Mouse (Mus musculus) granulocyte monocyte progenitor cell, adult 5-6 weeks (primary cell): ENCODE measurements around the gene Urgcp. TPM values are rescaled to one million over a fixed set of nuclear protein-coding genes. Genes with fewer than 3 reads are reported as not detected.

Experiments used
- ATAC-seq: replicated peaks from 2 replicates; pipeline ENCODE4 v1.8.0; 2016; ENCODE audit warnings: mild to moderate bottlenecking, moderate TSS enrichment, inconsistent platforms; ENCODE audit not compliant: poor library complexity, severe bottlenecking
- total RNA-seq, 2 experiments: library from RNA; stranded (forward) in 1 of 2; stranded (reverse) in 1 of 2; fragments of 200-712, 200-1000 nt in 1 of 2; fragments of >200 nt in 1 of 2; fragmentation: Nextera tagmentation in 1 of 2; gene quantifications; 2 replicates each; pipeline ENCODE4 v1.2.3; 2014 to 2017

Urgcp gene
- total RNA-seq, 2 experiments from 2014 or later, result 6.4 to 6.5 TPM

DNA sequence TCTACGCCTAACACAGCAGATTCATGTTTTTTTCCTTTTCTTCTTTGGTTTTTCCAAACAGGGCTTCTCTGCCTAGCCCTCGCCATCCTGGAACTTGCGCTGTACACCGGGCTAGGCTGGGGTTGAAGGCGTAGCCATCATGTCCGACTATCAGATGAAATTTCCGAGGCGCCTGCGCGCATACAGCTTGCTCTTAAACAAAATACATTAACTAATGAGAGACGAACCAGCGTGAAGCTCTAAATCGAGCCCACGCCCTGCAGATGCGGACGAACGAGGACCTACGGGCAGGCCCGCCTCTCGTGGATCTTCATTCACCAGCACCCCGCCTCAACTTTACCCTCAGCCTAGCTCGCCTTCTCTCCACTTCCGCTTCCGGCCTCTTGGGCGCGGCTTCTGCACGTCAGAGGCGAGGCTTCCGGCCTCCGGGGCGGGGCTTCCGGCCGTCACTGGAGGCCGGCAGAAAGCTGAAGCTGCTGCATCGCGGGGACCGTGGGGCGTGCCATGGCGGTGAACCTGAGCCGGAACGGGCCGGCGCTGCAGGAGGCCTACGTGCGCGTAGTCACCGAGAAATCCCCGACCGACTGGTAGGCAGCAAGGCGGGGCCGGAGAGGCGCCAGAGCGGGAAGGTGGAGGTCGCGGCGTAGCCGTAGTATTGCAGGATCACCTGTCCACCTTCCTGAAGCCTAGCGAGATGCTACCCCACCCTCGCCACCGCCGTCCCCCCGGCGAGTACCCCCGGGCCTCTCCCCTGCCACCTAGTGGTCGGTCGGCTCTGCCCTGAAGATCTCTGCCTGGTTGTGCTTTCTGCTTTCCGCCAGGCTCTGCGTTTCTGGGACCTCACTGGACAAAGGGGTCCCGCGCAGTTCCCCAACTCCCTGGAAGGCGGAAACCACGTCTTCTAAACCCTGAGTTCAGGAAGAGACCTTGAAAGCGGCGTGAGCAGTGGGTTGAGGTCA, 26.2 kb upstream of the Urgcp start, which contains the start of gene Dbnl:
Dbnl (plus strand) TSS at position 433 of the 959 bp plus-strand sequence.
- ATAC-seq, result peak; percentile 68

DNA sequence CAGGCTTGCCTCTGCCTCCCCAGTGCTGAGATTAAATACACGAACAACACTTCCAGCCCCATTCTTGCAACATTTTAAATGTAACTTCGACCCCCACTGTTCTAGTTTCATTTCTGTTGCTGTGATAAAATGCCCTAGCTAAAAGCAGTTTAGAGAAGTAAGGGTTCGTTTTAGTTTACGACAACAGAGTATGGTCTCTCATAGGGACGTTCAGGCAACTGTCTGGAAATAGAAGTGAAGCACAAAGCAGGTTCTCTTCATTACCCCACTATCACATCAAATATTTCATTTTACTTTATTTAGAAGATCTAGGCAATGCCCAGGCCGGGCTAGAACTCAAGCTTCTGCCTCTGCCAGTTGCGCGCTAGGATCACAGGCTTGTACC, 25.5 kb upstream of the Urgcp start:
- no peak for ATAC-seq

DNA sequence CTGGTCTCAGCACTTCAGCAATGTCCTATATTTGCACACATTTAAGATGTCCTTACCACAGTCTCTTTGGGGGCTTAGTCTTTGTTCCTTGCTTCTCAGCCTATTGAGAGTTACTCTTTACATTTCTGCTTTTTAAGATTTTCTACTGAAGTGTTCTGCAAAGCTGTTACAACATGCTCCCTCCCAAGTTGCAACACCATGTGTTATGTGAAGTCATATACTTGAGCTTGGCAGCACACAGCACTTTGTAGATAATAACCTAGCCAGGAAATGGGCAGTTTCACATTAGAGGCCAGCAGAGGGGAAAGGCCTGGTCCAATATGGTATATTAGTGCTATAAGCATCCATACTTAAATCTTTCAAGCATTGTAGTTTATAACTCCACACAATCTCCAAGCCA, 23.6 kb upstream of the Urgcp start:
- peak; percentile 28 for ATAC-seq

DNA sequence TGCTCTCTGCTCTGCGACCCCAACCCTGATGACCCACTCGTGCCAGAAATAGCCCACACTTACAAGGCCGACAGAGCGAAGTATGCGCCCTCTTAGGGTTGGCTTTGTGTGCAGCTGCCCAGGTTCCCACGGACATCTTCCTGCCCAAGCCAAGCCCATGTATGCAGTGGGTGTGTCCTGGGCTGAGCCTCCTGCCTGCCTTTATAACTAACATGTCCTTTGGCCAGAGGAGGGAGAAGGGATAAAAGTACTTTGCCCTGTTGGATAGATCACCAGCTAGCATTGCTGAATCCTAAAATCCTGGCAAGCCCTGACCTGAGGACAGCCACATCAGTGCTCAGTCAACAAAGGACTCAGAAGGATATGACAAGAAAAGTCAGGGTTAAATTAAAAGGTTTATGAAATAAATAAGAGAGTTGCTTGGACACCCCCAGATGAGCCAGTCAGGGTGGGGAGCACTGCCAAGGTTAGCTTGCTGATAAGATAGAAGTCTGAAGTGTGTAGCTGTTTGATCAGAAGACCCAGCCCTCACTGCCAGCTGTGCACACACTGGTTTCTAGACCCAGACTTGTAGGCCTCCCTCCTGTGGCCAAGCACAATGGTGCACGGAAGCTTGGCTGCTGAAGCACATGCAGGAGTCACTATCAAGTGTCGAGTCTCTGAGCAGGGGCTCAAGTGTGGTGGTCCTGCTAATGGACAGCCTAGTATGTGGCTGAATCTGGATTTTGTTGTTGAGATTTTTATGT, 20.2 kb upstream of the Urgcp start:
- ATAC-seq, result no peak

DNA sequence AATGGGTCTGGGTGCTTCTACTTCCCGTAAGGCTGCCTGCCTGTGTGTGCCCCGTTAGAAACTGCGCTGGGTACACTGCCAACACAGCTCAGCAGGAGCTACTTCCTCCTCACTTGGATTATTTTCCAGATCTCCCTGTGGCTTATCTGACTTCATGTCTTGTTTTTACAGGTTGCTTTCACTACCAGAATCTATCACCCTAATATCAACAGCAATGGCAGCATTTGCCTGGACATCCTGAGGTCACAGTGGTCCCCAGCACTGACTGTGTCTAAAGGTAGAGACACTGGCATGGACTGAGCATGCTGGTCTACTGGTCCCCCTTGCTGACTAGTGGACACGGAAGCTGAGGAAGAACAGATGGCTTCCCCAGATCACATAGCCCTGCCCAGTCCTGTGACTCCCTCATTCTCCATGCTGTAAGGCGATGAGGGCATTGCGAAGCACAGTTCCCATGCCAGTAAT, 17.9 kb upstream of the Urgcp start:
- ATAC-seq, result no peak

DNA sequence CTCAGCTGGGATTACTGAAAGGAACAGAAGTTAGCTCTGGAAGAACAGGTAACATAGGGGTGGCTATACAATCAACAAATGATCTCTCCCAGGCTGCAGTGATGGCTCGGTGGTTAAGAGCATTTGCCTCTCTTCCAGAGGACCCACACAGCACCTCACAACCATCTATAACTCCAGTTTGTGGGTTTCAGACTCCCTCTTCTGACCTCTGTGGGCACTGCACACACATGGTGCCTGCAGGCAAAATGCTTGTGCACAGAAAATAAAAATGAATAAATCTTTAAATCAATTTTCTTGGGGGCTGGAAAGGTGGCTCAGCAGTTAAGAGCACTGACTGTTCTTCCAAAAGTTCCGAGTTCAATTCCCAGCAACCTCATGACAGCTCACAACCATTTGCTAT, 16.3 kb upstream of the Urgcp start:
- peak; percentile 56; the same call in 1 of the 2 replicates for ATAC-seq

DNA sequence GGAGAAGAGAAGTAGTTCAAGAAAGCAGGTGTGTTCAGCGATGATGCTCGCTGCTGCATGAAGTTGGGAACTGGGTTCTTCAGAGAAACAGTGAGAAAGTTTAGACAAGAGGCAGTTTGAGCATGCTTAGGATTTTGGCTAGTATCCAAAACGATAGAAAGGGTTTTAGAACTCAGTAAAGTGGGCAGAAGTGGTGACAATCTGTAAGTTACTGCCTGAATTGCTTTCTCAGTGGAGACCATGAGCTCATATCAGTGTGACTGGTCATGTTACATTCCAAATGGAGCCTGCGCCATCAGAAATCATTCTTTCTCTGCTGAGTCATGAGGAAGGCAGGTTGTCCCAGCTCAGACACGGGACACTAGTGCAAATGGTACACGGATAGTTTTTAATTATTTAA, 3.8 kb upstream of the Urgcp start:
- ATAC-seq, result no peak

DNA sequence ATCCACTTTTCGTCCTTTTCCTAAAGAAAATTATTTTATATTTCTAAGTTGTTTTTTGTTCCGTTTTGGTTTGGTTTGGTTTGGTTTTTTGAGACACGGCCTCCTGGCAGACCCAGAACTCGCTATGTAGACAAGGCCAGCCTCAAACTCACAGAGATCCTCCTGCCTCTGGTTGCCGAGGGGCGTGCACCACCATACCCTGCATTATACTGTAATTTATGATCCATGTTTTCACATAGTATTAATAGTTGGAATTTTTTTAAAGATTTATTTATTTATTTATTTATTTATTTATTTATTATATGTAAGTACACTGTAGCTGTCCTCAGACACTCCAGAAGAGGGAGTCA, 432 bp upstream of the Urgcp start:
- ATAC-seq, result no peak

DNA sequence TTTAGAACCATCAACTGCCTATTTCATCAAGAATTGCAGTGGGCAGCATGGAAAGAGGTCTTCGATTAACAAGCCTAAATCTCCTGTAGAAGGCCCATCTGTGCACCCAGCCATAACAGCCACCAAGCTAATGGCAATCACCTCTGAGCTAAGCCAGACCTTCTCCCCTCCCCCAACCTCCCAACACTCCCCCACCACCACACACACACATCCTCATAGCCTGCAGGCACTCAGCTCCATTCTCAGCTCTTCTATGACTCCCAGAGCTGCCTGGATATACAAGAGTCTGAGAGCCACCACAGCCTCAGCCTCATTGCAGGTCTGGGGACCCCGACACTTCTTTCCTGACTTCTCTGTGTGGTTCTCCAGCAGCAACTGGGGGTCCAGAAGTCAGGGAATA, 8.4 kb downstream of the Urgcp start:
- ATAC-seq, result no peak

DNA sequence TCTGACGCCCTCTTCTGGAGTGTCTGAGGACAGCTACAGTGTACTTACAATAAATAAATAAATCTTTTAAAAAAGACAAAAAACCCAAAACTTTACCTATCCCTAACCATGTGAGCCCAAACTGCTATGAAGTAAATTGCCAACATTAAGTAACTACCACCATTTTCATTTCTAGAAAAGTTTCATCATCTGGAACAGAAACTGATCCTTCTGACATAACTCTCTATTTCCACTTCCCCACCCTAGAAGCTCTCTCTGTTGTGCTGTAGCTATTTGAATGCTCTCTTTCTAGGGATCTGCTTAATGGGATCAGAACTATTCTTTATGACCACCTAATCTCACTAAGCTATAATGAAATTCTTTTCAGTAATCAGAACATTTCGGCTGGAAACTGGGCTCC, 17.2 kb downstream of the Urgcp start:
- peak; percentile 61 for ATAC-seq

DNA sequence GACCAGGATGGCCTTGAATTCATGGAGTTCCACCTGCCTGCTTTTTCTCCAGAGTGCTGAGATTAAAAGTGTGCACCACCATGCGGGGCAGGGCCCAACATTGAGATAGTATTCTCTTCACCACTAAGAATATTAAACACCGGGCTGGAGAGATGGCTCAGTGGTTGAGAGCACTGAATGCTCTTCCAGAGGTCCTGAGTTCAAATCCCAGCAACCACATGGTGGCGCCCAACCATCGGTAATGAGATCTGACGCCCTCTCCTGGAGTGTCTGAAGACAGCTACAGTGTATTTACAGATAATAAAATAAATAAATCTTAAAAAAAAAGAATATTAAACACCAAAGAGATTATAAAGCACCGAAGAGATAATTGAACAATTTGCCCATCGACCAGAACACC, 20.1 kb downstream of the Urgcp start:
- ATAC-seq, result no peak

DNA sequence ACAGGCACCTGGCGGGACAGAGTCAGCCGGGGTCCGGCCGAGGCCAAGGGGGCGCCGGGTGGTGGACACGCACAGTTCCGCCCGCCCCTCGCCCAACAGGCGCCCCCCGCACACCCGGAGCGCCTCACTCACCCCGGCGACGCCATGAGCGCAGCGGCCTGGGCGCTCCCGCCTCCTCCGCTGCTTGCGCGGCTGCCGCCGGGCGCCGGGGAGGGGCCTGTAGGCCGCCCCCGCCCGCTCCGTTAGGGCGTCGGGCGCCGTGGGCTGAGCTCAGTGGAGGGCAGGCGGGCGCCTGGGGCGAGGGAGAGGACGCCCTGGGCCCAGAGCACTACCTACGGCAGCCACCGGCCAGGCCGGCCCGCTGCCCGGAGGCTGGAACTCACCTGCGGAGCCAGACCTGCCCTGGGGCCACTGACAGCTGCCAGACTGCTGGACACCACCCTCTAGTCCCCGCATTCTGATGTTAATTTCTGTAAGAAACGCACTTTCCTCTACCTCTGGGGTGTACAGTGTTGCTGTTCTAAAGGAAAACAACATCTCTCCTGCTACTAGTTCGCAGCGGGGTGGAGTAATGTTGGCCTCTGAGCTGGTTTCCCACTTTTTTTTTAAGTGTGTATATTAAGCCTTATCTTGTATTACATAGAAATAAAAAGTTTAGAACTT, 21.1 kb downstream of the Urgcp start:
- peak; percentile 92 for ATAC-seq

DNA sequence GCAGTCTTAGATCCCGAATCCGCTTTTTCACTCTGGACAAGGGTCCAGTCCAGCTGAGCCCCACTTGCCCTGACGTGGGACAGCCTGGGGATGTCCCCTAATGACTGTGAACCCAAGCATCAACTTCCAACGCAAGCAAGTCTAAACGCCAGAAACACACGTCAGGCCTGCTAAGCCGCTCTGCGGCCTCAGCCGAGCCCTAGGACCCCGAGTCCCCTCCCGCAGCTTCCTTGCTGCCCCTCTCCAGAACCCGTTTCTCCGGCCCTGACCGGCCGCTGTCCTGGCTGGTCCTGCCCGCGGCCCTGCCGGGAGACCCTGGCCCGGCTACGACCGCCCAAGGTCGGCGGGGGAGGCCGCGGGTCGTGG, 21.6 kb downstream of the Urgcp start:
- peak; percentile 28; the same call in 1 of the 2 replicates for ATAC-seq

DNA sequence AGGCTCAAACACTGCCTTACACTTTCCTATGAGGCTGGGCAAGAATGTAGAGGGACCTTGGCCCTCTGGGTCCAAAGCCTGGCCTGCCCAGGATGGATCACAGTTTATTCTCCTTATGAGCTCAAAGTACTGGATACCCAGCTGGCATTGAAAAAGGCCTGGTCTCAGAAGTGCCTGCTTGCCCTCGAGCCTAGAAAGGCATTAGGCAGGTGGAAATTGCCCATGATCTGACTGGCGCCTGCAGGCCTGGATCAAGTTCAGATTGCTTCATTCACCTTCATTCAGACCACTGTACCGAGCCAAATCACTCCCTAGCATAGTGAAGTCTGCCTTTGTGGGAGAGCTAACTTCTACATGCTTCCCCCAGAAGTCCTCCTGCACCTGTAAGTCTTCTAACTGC, 22.3 kb downstream of the Urgcp start:
- ATAC-seq, result no peak

DNA sequence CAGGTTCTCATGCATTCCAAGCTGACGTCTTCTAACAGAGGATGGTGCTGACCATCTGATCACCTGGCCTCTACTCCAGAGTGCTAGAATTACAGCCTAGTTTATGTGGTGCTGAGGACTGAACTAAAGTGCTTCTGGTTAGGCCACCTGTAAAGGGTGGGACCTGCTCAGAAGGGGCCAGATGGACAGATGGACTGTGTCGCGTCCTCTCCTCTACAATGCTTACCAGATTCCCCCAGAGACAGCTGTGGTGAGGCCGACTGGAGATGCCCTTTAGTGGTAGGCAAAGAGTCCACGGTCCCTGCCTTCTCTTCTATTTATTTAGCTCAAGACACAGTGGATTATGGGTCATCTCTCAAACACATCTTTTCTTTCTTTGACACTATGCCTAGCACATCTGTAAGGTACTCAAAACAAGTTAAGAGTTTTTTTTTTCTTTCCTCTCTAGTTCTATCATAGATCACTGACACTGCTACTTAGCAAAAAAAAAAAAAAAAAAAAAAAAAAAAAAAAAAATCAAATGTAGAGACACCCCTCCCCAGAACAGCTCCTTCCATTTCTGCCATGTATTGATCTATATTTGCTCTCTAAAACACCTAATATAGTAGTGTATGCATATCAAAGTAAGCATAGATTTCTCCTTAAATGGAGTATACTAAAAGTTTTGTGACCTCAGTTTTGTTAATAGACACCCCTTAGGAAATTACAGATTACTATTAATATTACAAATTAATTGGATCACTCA, 23.1 kb downstream of the Urgcp start:
- ATAC-seq, result no peak

DNA sequence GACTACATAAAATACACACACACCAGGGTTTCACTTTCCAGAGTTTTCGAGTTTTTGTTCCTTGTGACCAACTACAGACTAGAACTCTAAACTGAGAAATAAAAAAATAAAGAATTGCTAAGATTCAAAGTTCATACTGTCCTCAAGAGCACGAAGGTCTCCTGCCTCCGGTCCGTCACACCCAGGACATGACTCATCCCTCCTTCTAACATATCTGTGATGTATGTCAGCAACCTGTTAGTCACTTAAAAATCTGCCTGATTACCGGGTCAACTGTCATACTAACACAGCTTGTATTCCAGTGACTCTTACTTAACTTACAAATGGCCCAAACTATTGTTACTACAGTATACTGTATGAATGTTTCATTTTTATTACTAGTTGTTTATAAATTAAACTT, 25.0 kb downstream of the Urgcp start:
- ATAC-seq, result no peak

DNA sequence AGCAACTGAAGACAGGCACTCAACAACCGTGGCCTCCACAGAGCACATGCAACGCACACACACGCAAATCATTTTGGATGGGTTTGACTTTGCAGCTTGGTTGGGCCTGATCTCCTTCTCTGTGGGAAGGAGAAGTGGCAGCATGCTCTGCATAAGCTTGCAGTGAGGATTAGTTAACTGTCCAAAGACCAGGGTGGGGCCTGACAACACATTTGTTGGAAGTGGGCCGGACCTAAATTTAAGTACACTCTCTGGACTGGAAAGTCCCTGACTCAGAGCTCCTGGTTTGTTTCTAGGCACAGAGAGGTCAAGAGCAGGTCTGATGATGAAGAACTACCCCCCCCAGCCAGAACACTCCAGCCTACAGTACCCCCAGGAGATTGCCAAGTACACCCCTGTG, 27.9 kb downstream of the Urgcp start:
- ATAC-seq, result no peak

DNA sequence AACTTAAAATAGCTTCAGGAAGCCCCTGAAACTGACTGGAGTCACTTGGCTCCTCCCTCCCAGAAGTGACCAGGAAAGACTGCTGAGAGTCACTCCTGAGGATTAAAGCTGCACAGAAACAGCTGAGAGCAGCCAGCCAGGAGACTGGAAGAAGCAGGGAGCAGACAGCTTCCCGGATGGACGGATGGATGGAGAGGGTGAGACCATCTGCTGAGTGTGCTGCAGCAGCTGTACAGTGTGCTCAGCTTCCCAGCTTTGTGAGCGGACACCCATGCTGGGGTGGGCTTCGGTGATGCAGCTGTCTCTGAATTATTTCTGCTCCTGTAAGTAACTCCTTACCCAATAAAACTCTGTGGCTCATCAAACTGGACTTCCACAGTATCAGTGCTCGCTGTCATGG, 29.8 kb downstream of the Urgcp start:
- no peak for ATAC-seq

DNA sequence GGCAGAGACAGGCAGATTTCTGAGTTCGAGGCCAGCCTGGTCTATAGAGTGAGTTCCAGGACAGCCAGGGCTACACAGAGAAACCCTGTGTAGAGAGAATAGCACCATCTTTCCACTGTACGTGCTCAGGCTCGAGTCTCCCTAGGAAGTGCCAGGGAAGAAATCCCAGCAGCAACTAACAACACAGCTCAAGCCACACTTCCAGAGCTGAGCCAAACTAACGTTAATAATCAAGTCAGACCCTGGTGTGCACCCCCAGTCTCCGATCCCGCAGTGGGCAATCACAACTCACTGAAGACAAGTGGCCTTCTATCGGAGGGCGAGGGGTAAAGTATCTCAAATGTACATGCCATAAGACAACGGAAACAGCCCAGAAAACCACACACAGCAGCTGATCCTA, 32.6 kb downstream of the Urgcp start:
- no peak for ATAC-seq

DNA sequence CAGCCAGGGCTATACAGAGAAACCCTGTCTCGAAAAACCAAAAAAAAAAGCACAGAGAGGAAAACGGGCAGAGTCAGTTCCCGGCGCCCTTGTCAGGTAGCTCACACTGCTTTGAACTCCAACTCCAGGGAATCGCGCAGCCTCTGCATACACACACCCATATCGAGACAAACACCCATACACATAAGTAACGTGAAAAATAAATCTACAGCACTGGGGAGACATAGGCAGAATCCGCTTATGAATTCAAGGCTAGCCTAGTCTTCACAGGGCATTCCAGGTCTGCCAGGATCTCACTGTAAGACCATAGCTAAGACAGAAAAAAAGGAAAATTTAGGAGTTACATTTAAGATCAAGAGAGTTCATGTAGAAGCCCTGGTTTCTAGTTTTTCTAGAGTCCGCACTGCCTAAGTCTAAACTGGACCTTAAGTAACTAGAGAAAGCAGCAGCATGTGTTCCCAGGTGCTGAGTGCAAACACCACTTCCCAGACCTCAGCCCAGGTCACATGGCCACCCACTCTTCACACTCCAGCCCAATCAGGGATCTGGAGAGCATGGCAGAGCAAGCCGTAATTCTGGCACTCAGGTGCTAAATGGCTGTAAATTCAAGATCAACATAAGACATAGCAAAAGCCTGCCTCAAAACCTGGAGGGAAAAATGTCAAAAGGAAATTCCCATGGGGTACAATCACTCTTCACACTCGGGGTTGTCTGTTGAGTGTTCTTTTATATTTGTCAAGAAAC, 43.4 kb downstream of the Urgcp start:
- ATAC-seq, result no peak
